Mouse (Mus musculus): ENCODE measurements around the gene Lat.

GRCm38 (mm10) chr7:126388185-126388584 lies 18.8 kb upstream of the Lat start:
- TF ChIP-seq CTCF (IDR thresholded peaks at IDR 0.05) = no peak
- TF ChIP-seq POLR2A (IDR thresholded peaks at IDR 0.05; ENCODE audit: insufficient read depth, low read depth, low read length) = no peak
